Mouse (Mus musculus) spleen, adult 2 months (tissue): ENCODE data around the gene Ppm1g. TPM values are rescaled to one million over a fixed set of nuclear protein-coding genes. Genes with fewer than 3 reads are reported as not detected.
A peak's percentile ranks its signal among the peaks of the same experiment; 100 is the strongest.

Experiments
- DNase-seq, 2 experiments: peaks; one replicate each; pipeline versions ENCODE4 v3.0.0 to v3.0.0-alpha.2; 2012 to 2021; ENCODE audit warnings: low spot score in 2 of 2, low read depth in 1 of 2
- H3K27ac ChIP-seq: fragments of 200-500 bp; 2 replicates; pipeline ENCODE4 v1.5.1; 2012; ENCODE audit warnings: low read length, inconsistent platforms; ENCODE audit not compliant: insufficient read depth
- H3K27me3 ChIP-seq: fragments of 200-500 bp; 2 replicates; pipeline ENCODE4 v1.6.1; 2012; ENCODE audit warnings: mild to moderate bottlenecking, moderate library complexity, low read length, inconsistent platforms; ENCODE audit not compliant: control insufficient read depth, insufficient read depth
- H3K36me3 ChIP-seq: fragments of 200-500 bp; 2 replicates; pipeline ENCODE4 v1.6.1; 2012; ENCODE audit warnings: mild to moderate bottlenecking, low read length, inconsistent platforms; ENCODE audit not compliant: control insufficient read depth, insufficient read depth
- H3K4me1 ChIP-seq: fragments of 200-500 bp; 2 replicates; pipeline ENCODE4 v1.6.1; 2011; ENCODE audit warnings: inconsistent platforms; ENCODE audit not compliant: control insufficient read depth, insufficient read depth, insufficient read length
- H3K4me3 ChIP-seq: fragments of 200-500 bp; 2 replicates; pipeline ENCODE4 v1.5.1; 2011; ENCODE audit warnings: mild to moderate bottlenecking, inconsistent platforms; ENCODE audit not compliant: insufficient read depth, insufficient read length; ENCODE audit errors: extremely low read depth
- CTCF ChIP-seq: fragments of 200-500 bp; IDR thresholded peaks from 2 replicates; pipeline ENCODE4 v1.5.1; 2011; ENCODE audit warnings: mild to moderate bottlenecking, inconsistent platforms; ENCODE audit not compliant: insufficient read depth, insufficient read length, insufficient replicate concordance; ENCODE audit errors: extremely low read depth
- POLR2A ChIP-seq: fragments of 200-500 bp; IDR thresholded peaks from 2 replicates; pipeline ENCODE4 v1.6.1; 2011; ENCODE audit warnings: low read depth, low read length, inconsistent platforms
- WGBS: fragments of 180-500 bp; shearing (Covaris S2); methylation state at CpG from one replicate; pipeline ENCODE4 v1.1.7; 2018; 5-methylcytosine and 5-hydroxymethylcytosine counted together
- polyA plus RNA-seq: library from polyadenylated mRNA; depleted of rRNA; stranded (reverse); fragments of >200 nt; gene quantifications from 2 replicates; pipeline ENCODE4 v1.2.3, GENCODE M21; 2012

Ppm1g gene
- polyA plus RNA-seq, 1 experiment = 65.7 TPM

DNA sequence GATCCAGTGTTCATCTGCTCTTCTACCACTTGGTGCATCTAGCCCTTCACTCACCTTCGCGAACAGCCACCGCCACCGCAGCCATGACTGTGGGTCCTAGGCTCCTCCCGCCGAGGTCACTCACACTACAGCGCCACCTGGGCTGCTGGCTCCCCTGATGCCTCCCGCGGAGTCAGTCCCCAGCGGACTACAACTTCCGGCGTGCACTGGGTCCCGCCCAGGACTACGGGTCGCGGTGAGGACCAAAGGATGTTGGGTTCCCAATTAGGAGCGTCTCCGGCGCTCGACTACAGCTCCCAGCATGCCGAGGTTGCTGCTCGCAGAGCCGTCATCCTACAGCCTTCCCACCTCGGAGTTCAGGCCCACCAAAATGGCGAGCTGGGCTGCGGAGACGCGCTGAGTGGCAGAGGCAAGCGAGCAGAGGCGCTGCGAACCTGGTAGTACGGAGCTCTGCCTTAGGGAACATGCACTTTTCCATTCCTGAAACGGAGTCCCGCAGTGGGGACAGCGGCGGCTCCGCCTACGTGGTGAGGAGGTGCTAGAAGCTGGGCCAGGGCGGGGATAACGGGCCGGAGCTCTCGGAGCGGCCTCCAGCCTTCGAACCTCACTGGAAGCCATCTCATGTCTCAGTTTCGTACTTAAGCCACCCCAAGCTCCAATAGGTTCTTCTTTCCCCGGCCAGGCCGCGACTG is 27.4 kb downstream of the Ppm1g start, which contains the start of the genes Snx17 and Eif2b4:
Gene Snx17, plus strand, starts transcription at position 289 of the 692 bp plus-strand sequence.
Gene Eif2b4, minus strand, starts transcription at position 492 of the 692 bp plus-strand sequence.
- peak; percentile 98 to 100 for DNase-seq
- peak; percentile 80 for TF ChIP-seq POLR2A
- peak; percentile 59; the same call in 1 of the 2 replicates for TF ChIP-seq CTCF
- Histone ChIP-seq H3K36me3 (peaks cover 47% of the 10 kb centered on the region), H3K27ac (peak within 1 kb of the TSS; percentile 88), H3K4me3 (peak within 1 kb of the TSS; percentile 93), H3K27me3 (no peaks in the 10 kb centered on the region), H3K4me1 (peaks cover 7% of the 10 kb centered on the region; the same call in 1 of the 2 replicates)
- WGBS = under 1% methylated on average over 48 of the region's 48 CpGs

DNA sequence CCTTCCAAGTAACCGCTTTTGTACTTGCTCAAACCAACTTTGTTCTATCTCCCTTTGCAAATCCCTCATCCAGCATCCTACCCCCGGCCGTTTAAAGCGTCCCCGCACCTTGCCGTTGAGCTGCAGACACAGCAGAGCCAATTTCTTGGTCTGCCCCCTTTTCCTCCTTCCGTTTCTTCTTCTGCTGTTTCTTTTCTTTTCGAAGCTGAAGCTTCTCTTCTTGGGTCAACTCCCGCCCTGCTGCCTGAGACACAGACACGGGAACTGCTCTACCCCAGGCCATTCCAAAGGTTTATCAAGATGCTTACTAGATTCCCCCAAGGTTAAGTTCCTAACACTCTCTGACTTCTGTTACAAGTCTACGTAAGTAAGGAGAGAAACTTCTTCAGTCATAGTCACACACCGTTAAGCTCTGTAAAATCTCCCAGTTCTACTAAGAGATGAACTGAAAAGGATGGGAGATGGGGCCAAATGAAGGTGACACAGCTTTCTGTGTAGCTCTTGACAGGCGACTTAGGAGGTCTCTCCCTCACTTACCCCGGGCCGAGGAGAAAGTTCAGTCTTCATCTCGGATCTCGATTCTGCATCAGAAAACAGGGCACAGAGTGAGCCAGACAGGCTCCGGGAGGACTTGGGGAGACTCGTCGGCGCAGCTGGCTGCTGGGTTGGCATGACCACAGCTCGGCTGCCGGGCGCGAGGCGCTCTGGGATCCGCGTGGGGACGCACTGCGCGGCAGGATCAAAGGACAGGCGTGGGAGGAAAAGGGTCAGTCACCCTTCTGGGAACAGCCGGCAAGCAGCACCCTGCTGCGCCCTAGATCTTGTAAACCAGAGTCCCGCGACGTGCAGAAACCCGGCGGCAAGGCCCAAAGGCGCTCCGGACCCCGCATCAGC is 28.2 kb downstream of the Ppm1g start:
- Histone ChIP-seq H3K36me3 (peaks cover 45% of the 10 kb centered on the region), H3K4me1 (peaks cover 7% of the 10 kb centered on the region; the same call in 1 of the 2 replicates)
- no peak for DNase-seq

DNA sequence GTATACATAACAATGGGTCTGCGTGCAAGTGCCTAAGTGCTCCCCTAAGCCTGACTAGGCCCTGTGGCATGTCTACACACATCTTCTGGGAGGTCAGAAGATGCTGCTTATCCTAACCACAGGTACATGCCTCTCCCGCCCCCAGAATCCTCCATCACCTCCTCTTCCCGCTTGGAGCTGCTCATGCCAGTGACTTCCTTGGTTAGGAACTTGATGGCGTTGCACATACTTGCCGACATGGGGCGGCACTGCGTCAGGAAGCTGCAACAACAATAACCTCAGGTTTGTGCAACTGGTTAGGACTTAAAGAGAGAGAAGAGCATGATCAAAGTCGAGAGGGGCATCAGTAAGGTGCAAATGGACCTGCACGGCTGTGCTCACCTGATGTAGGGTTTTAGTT is 30.3 kb downstream of the Ppm1g start:
- H3K36me3 ChIP-seq = peaks cover 32% of the 10 kb centered on the region

More for the DNA sequence above, 28.2 kb downstream of the Ppm1g start:
- no peak for TF ChIP-seq POLR2A
- no peak for TF ChIP-seq CTCF
- Histone ChIP-seq H3K27ac (peak overlapping the region; percentile 88), H3K4me3 (peak overlapping the region; percentile 82), H3K27me3 (no peaks in the 10 kb centered on the region)
- WGBS = 9% methylated on average over 42 of the region's 42 CpGs

DNA sequence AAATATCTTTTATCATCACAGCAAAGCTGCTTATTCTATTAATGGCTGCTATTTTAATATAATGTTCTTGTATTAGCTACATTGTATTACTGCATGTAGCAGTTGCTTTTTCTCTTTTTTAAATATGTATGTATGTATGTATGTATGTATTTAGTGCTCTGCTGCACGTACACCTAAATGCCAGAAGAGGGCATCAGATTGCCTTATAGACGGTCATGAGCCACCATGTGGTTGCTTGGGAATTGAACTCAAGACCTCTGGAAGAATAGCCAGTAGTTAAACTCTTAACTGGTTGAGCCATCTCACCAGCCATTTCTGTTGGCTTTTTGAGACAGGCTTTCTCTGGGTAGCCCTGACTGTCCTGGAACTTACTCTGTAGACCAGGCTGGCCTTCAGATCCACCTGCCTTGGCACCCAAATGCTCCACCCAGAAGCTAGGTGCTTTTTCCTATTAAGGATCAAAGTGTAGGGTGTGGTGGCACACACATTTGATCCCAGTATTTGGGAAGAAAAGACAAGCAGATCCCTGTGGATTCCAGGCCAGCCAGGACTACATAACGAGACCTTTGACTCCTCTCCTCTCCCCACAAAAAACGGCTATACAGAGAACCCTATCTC is 32.2 kb downstream of the Ppm1g start:
- Histone ChIP-seq H3K4me1 (peaks cover 4% of the 10 kb centered on the region; the same call in 1 of the 2 replicates), H3K36me3 (peaks cover 31% of the 10 kb centered on the region), H3K27ac (no peak overlapping the region), H3K27me3 (no peaks in the 10 kb centered on the region), H3K4me3 (no peak overlapping the region)
- WGBS = 78% methylated on average over 4 of the region's 4 CpGs
- TF ChIP-seq POLR2A (no peak), CTCF (peak; percentile 20; the same call in 1 of the 2 replicates)
- no peak for DNase-seq

More for the DNA sequence above, 30.3 kb downstream of the Ppm1g start:
- no peak overlapping the region for H3K4me3 ChIP-seq
- no peaks in the 10 kb centered on the region for H3K27me3 ChIP-seq
- no peak for TF ChIP-seq CTCF
- no peak for TF ChIP-seq POLR2A
- peaks cover 7% of the 10 kb centered on the region; the same call in 1 of the 2 replicates for H3K4me1 ChIP-seq
- no peak overlapping the region for H3K27ac ChIP-seq
- DNase-seq = no peak
- 95% methylated on average over 9 of the region's 9 CpGs for WGBS

DNA sequence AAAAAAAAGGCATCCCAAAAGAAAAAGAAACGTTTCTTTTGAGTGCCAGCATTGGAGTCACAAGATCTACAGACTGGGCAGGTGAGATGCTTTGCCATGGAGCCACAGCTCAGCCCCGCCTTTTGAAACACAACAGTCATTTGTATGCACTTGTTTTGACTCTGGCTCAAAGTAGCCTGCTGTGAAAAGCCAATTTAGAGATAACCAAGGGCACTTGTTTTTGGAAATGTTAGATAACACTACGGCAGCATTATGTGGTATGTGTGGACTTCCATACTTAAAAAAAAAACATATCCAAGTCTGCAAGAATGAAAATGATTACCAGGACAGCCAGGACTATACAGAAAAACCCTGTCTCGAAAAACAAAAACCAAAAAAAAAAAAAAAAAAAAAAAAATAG is 36.8 kb downstream of the Ppm1g start:
- peaks cover 15% of the 10 kb centered on the region for H3K36me3 ChIP-seq
- TF ChIP-seq POLR2A (no peak), CTCF (no peak)
- DNase-seq = no peak
- peaks cover 3% of the 10 kb centered on the region; the same call in 1 of the 2 replicates for H3K4me1 ChIP-seq
- no peak overlapping the region for H3K27ac ChIP-seq
- H3K4me3 ChIP-seq = no peak overlapping the region
- no peaks in the 10 kb centered on the region for H3K27me3 ChIP-seq
- 68% methylated on average over 4 of the region's 4 CpGs for whole genome bisulfite sequencing

DNA sequence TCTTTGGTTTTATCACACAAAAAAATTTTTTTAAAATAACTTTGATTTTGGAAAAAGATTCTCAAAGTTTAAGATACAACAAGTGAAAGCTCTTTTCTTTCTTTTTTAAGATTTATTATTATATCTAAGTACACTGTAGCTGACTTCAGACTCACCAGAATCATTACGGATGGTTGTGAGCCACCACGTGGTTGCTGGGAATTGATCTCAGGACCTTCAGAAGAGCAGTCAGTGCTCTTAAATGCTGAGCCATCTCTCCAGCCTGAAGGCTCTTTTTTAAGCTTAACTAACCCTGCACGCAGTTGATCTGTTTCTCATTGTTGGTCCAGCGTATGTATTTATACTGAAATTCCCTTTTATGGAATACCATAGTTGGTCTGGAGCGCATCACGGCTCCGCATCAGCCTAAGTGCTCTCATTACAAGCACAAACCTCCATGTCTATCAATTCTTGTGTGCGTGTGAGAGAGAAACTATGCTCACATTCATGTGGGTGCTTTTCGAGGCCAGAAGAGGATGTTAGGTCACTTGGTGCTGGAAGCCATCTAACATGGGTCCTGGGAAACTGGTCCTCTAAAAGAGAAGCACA is 39.2 kb downstream of the Ppm1g start:
- no peak overlapping the region for H3K4me3 ChIP-seq
- WGBS = 94% methylated on average over 9 of the region's 9 CpGs
- peaks cover 3% of the 10 kb centered on the region; the same call in 1 of the 2 replicates for H3K4me1 ChIP-seq
- H3K27me3 ChIP-seq = no peaks in the 10 kb centered on the region
- no peak for TF ChIP-seq POLR2A
- no peak for TF ChIP-seq CTCF
- H3K27ac ChIP-seq = no peak overlapping the region
- DNase-seq = no peak
- H3K36me3 ChIP-seq = no peaks in the 10 kb centered on the region; the same call in 1 of the 2 replicates
